Mouse (Mus musculus): ENCODE data around the gene Syndig1l. TPM values are rescaled to one million over a fixed set of nuclear protein-coding genes. Genes with fewer than 3 reads are reported as not detected.
A peak's percentile ranks its signal among the peaks of the same experiment; 100 is the strongest.

The Syndig1l gene
- polyA plus RNA-seq (2014; fragmentation: Nextera tagmentation; extraction: Ambion mirVana) = 8.0 and 11.2 TPM in 2 replicates

DNA sequence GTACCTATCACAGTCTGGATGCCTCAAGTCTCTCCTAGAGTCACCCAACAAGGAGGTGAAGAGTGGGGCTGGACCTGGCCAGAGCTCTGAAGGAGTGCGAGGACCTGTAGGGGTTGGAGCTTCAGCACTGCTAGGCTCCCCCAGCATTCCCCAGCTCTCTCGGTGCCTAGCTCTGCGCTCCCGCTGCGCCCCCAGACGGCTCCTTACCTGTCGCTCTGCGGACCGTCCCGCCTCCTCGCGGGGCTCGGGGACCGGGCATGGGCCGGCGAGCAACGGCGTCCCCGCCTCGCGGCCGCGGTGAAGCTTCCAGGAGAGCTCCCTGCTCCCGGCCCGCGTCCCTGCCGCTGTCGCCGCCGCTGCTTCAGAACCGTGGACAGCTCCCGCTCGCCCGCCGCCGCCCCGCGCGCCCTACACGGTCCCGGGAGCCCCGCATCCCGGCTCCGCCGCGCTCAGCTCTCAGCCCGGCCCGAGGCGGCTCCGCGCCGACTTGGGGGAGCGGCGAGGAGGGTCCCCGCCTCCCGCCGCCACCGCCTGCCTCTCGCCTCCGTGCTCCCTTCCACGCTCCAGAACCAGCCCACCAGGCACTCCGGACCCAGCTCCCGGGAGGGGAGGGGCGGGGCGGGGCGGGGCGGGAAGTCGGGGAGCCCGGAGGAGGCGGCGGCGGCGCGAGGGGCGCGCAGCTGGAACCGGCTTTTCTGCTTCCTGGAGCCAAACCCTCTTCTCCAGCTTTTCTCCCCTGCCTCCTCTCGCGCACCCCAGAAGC lies at the start of gene Syndig1l:
Syndig1l (minus strand) TSS at position 513 of the 763 bp plus-strand sequence.
- WGBS = under 1% methylated on average over 45 of the region's 79 CpGs
- H3K4me2 ChIP-seq (ENCODE audit: low read depth, low read length) = peak within 1 kb of the TSS; percentile 75
- peak within 1 kb of the TSS; percentile 62 for H3K4me3 ChIP-seq (ENCODE audit: low read depth, low read length)
- ATAC-seq (ENCODE audit: low read depth) = peak; percentile 74
- H3K36me3 ChIP-seq (ENCODE audit: control insufficient read depth, insufficient read depth, low read length) = no peaks in the 10 kb centered on the region
- H3K27me3 ChIP-seq (ENCODE audit: control insufficient read depth, insufficient read depth, low read length) = no peaks in the 10 kb centered on the region
- H3K27ac ChIP-seq (ENCODE audit: low read depth, low read length) = peak within 1 kb of the TSS; percentile 36; the same call in 1 of the 2 replicates
- H3K4me1 ChIP-seq (ENCODE audit: control insufficient read depth, insufficient read depth, low read length) = 0 out of 2 replicates have a peak, but pooled peaks cover 3% of the 10 kb centered on the region
- H3K9me3 ChIP-seq (ENCODE audit: control insufficient read depth, low read length) = no peaks in the 10 kb centered on the region
- H3K9ac ChIP-seq (replicated peaks; ENCODE audit: low read depth, low read length) = peak within 1 kb of the TSS; percentile 67

DNA sequence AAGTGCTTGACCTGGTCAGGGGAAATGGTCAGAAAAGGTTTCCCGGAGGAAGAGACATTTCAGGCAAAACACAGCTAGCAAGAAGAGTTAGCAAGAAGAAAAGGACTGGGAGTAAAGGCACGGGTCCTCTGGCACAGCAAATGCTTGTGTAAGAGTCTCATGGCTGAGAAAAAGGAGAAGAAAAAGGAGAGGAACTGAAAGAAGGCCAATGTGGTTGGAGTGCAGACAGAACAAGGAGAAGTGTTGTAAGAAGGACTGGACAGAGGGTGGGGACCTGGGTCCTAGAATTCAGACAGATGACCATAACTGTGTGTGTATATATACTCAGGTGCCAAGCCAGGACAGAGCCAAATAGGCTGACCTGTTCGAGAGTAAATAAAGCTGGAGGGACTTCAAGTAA lies 49.5 kb upstream of the Syndig1l start:
- H3K4me3 ChIP-seq (ENCODE audit: low read depth, low read length) = no peak overlapping the region
- H3K36me3 ChIP-seq (ENCODE audit: control insufficient read depth, insufficient read depth, low read length) = no peaks in the 10 kb centered on the region
- H3K9ac ChIP-seq (replicated peaks; ENCODE audit: low read depth, low read length) = no peak overlapping the region
- no peaks in the 10 kb centered on the region for H3K9me3 ChIP-seq (ENCODE audit: control insufficient read depth, low read length)
- 66% methylated on average over 3 of the region's 3 CpGs for WGBS
- H3K4me2 ChIP-seq (ENCODE audit: low read depth, low read length) = no peak overlapping the region
- H3K27me3 ChIP-seq (ENCODE audit: control insufficient read depth, insufficient read depth, low read length) = no peaks in the 10 kb centered on the region
- H3K4me1 ChIP-seq (ENCODE audit: control insufficient read depth, insufficient read depth, low read length) = peaks cover 13% of the 10 kb centered on the region
- ATAC-seq (ENCODE audit: low read depth) = no peak
- H3K27ac ChIP-seq (ENCODE audit: low read depth, low read length) = no peak overlapping the region

DNA sequence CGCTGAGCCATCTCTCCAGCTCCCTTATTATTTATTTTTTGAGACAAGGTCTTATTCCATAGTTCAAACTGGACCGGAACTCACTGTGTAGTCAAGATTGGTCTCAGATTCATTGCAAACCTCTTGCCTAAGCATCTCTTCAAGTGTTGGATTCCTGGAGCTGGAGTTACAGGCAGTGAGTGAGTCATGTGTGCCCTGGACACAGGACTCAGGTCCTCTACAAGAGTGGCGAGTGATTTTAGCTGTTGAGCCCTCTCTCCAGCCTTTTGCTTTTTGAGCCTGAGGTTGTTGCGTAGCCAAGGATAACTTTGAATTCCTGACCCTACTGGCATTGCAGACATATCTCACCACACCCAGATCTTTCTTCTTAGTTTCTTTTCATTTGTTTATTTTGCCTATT lies 47.1 kb upstream of the Syndig1l start:
- WGBS = 82% methylated on average over 4 of the region's 4 CpGs
- Histone ChIP-seq H3K9ac (replicated peaks; ENCODE audit: low read depth, low read length) (no peak overlapping the region), H3K27ac (ENCODE audit: low read depth, low read length) (no peak overlapping the region), H3K4me3 (ENCODE audit: low read depth, low read length) (no peak overlapping the region), H3K9me3 (ENCODE audit: control insufficient read depth, low read length) (no peaks in the 10 kb centered on the region), H3K27me3 (ENCODE audit: control insufficient read depth, insufficient read depth, low read length) (no peaks in the 10 kb centered on the region), H3K36me3 (ENCODE audit: control insufficient read depth, insufficient read depth, low read length) (no peaks in the 10 kb centered on the region), H3K4me2 (ENCODE audit: low read depth, low read length) (no peak overlapping the region), H3K4me1 (ENCODE audit: control insufficient read depth, insufficient read depth, low read length) (no peaks in the 10 kb centered on the region)
- ATAC-seq (ENCODE audit: low read depth) = no peak

- Histone ChIP-seq H3K27ac (ENCODE audit: low read depth, low read length) (no peak overlapping the region), H3K9ac (replicated peaks; ENCODE audit: low read depth, low read length) (no peak overlapping the region), H3K4me3 (ENCODE audit: low read depth, low read length) (no peak overlapping the region), H3K4me1 (ENCODE audit: control insufficient read depth, insufficient read depth, low read length) (no peaks in the 10 kb centered on the region), H3K9me3 (ENCODE audit: control insufficient read depth, low read length) (no peaks in the 10 kb centered on the region), H3K27me3 (ENCODE audit: control insufficient read depth, insufficient read depth, low read length) (no peaks in the 10 kb centered on the region), H3K36me3 (ENCODE audit: control insufficient read depth, insufficient read depth, low read length) (no peaks in the 10 kb centered on the region), H3K4me2 (ENCODE audit: low read depth, low read length) (no peak overlapping the region)
- WGBS = 88% methylated on average over 10 of the region's 10 CpGs
- ATAC-seq (ENCODE audit: low read depth) = no peak
Measured at GRCm38 (mm10) chr12:84743496-84743895, 44.9 kb upstream of the Syndig1l start.

GRCm38 (mm10) chr12:84733366-84733765 lies 34.7 kb upstream of the Syndig1l start:
- no peak overlapping the region for H3K27ac ChIP-seq (ENCODE audit: low read depth, low read length)
- no peaks in the 10 kb centered on the region for H3K4me1 ChIP-seq (ENCODE audit: control insufficient read depth, insufficient read depth, low read length)
- ATAC-seq (ENCODE audit: low read depth) = no peak
- WGBS = 76% methylated on average over 13 of the region's 13 CpGs
- no peak overlapping the region for H3K4me3 ChIP-seq (ENCODE audit: low read depth, low read length)
- no peaks in the 10 kb centered on the region for H3K36me3 ChIP-seq (ENCODE audit: control insufficient read depth, insufficient read depth, low read length)
- H3K27me3 ChIP-seq (ENCODE audit: control insufficient read depth, insufficient read depth, low read length) = no peaks in the 10 kb centered on the region
- H3K9ac ChIP-seq (replicated peaks; ENCODE audit: low read depth, low read length) = no peak overlapping the region
- no peaks in the 10 kb centered on the region for H3K9me3 ChIP-seq (ENCODE audit: control insufficient read depth, low read length)
- H3K4me2 ChIP-seq (ENCODE audit: low read depth, low read length) = no peak overlapping the region

GRCm38 (mm10) chr12:84728421-84728820 lies 29.8 kb upstream of the Syndig1l start:
- H3K4me2 ChIP-seq (ENCODE audit: low read depth, low read length) = no peak overlapping the region
- H3K9ac ChIP-seq (replicated peaks; ENCODE audit: low read depth, low read length) = no peak overlapping the region
- no peak overlapping the region for H3K4me3 ChIP-seq (ENCODE audit: low read depth, low read length)
- WGBS = 93% methylated on average over 10 of the region's 10 CpGs
- H3K9me3 ChIP-seq (ENCODE audit: control insufficient read depth, low read length) = no peaks in the 10 kb centered on the region
- no peak overlapping the region for H3K27ac ChIP-seq (ENCODE audit: low read depth, low read length)
- H3K4me1 ChIP-seq (ENCODE audit: control insufficient read depth, insufficient read depth, low read length) = no peaks in the 10 kb centered on the region
- H3K27me3 ChIP-seq (ENCODE audit: control insufficient read depth, insufficient read depth, low read length) = no peaks in the 10 kb centered on the region
- no peaks in the 10 kb centered on the region for H3K36me3 ChIP-seq (ENCODE audit: control insufficient read depth, insufficient read depth, low read length)
- no peak for ATAC-seq (ENCODE audit: low read depth)

DNA sequence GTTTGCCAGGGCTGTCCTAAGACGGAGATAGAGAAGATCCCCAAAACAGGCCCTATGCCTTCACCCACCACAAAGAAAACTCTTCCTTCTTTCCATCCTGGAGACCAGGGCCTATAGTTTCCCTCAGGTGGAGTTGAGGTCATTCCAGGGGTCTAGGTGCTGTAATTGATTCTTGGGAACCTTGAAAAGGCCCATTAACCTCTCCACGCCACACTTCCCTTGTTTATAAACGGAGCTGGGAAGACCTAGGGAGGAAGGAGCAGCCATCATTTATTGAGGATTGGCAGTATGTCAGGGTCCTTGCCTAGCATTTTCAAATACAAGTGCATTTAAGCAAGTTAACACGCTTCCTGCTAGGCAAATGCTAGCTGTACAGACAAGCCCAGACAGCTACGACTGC lies 28.8 kb upstream of the Syndig1l start:
- 65% methylated on average over 5 of the region's 5 CpGs for WGBS
- no peak overlapping the region for H3K27ac ChIP-seq (ENCODE audit: low read depth, low read length)

DNA sequence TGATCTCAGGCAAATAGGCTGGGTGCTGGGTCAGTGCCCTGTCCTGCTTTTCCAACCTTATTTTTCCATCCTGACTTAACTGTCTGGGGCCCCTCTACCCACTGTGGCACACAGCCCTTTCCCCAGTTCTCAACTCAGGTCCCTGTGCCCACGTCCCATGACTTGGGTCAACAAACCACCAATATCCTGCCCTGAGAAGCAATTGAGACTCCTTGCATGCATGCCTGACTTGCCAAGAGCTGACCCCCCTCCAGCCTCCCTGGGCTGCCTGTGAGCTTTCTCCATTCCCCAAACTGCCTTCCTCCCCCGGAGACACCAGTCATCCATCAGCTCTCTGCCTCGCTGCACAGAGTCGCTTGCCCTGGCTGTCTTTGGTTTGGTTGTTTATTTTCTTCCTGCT lies 28.4 kb upstream of the Syndig1l start:
- H3K4me2 ChIP-seq (ENCODE audit: low read depth, low read length) = no peak overlapping the region
- WGBS = 47% methylated on average over 4 of the region's 4 CpGs
- H3K36me3 ChIP-seq (ENCODE audit: control insufficient read depth, insufficient read depth, low read length) = no peaks in the 10 kb centered on the region
- H3K4me1 ChIP-seq (ENCODE audit: control insufficient read depth, insufficient read depth, low read length) = no peaks in the 10 kb centered on the region
- no peak for ATAC-seq (ENCODE audit: low read depth)
- H3K4me3 ChIP-seq (ENCODE audit: low read depth, low read length) = no peak overlapping the region
- no peak overlapping the region for H3K9ac ChIP-seq (replicated peaks; ENCODE audit: low read depth, low read length)
- no peak overlapping the region for H3K27ac ChIP-seq (ENCODE audit: low read depth, low read length)
- H3K9me3 ChIP-seq (ENCODE audit: control insufficient read depth, low read length) = no peaks in the 10 kb centered on the region
- no peaks in the 10 kb centered on the region for H3K27me3 ChIP-seq (ENCODE audit: control insufficient read depth, insufficient read depth, low read length)

More for the DNA sequence above, 28.8 kb upstream of the Syndig1l start:
- H3K36me3 ChIP-seq (ENCODE audit: control insufficient read depth, insufficient read depth, low read length) = no peaks in the 10 kb centered on the region
- no peak overlapping the region for H3K4me3 ChIP-seq (ENCODE audit: low read depth, low read length)
- ATAC-seq (ENCODE audit: low read depth) = no peak
- no peak overlapping the region for H3K4me2 ChIP-seq (ENCODE audit: low read depth, low read length)
- no peaks in the 10 kb centered on the region for H3K27me3 ChIP-seq (ENCODE audit: control insufficient read depth, insufficient read depth, low read length)
- H3K9me3 ChIP-seq (ENCODE audit: control insufficient read depth, low read length) = no peaks in the 10 kb centered on the region
- H3K9ac ChIP-seq (replicated peaks; ENCODE audit: low read depth, low read length) = no peak overlapping the region
- no peaks in the 10 kb centered on the region for H3K4me1 ChIP-seq (ENCODE audit: control insufficient read depth, insufficient read depth, low read length)

DNA sequence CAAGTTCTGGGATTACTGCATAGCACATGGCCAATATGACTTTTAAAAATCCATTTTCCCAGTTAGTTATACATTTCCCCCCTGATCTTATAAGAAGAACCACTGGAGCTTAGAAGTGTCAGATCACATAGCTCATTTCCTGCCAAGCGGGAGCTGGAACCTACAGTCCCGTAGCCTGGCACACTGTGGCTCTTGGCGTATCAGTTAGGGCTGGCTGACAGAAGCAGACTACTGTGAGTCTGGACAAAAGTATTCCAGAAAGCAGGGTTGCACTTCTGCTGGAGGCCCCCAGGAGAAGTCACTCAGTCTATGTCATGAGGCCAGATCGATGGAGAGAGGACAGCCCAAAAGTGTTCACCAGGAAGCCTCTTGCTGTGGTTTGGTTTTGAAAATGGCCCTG lies 27.8 kb upstream of the Syndig1l start:
- Histone ChIP-seq H3K4me2 (ENCODE audit: low read depth, low read length) (no peak overlapping the region), H3K9ac (replicated peaks; ENCODE audit: low read depth, low read length) (no peak overlapping the region), H3K27ac (ENCODE audit: low read depth, low read length) (no peak overlapping the region), H3K4me3 (ENCODE audit: low read depth, low read length) (no peak overlapping the region), H3K4me1 (ENCODE audit: control insufficient read depth, insufficient read depth, low read length) (no peaks in the 10 kb centered on the region), H3K27me3 (ENCODE audit: control insufficient read depth, insufficient read depth, low read length) (no peaks in the 10 kb centered on the region), H3K36me3 (ENCODE audit: control insufficient read depth, insufficient read depth, low read length) (no peaks in the 10 kb centered on the region), H3K9me3 (ENCODE audit: control insufficient read depth, low read length) (no peaks in the 10 kb centered on the region)
- whole genome bisulfite sequencing = 89% methylated on average over 4 of the region's 4 CpGs
- ATAC-seq (ENCODE audit: low read depth) = no peak
